Mouse (Mus musculus) heart, postnatal 0 days (tissue): ENCODE measurements around the gene Rep15.

Experiments used
- CTCF ChIP-seq: IDR thresholded peaks from 2 replicates; pipeline ENCODE4 v1.5.1; 2016; ENCODE audit warnings: antibody characterized with exemption, control low read depth, low read depth
- EP300 ChIP-seq: IDR thresholded peaks from 2 replicates; pipeline ENCODE4 v1.6.1; 2016; ENCODE audit warnings: antibody characterized with exemption, low read depth

GRCm38 (mm10) chr6:147061630-147062029 is 29.2 kb downstream of the Rep15 start:
- TF ChIP-seq EP300 (no peak), CTCF (no peak)
